Mouse (Mus musculus) adrenal gland, postnatal 0 days (tissue): ENCODE measurements around the gene Cetn2. TPM values are rescaled to one million over a fixed set of nuclear protein-coding genes. Genes with fewer than 3 reads are reported as not detected.

Experiments
- polyA plus RNA-seq: library from polyadenylated mRNA; unstranded; fragments of >200 nt; fragmentation: Nextera tagmentation; extraction: Ambion mirVana; gene quantifications from 2 replicates; pipeline ENCODE4 v1.2.1, GENCODE M21; 2015

Gene Cetn2
- polyA plus RNA-seq: 102 and 113 TPM in 2 replicates

GRCm38 (mm10) chrX:72917884-72918681, at the start of gene Cetn2, which contains the start of gene Nsdhl:
Cetn2 (minus strand) TSS chrX:72918411.
Nsdhl (plus strand) TSS chrX:72918557.

Other genes starting within 250 kb of the Cetn2 start
- 0.30 and 0.44 TPM in 2 replicates for gene Gabrq, start 93.2 kb downstream of the Cetn2 start, polyA plus RNA-seq
- gene Nsdhl, start 146 bp upstream of the Cetn2 start, polyA plus RNA-seq: 14.3 and 15.7 TPM in 2 replicates
- gene Zfp185, start 68.9 kb upstream of the Cetn2 start, polyA plus RNA-seq: 5.5 and 6.3 TPM in 2 replicates
- 0.05 TPM in 1 of 2 replicates, not detected in the other for gene Pnma5, start 118.7 kb upstream of the Cetn2 start, polyA plus RNA-seq
- gene Pnma3, start 146.4 kb upstream of the Cetn2 start, polyA plus RNA-seq: 0.46 and 0.48 TPM in 2 replicates
- 1.5 and 1.6 TPM in 2 replicates for gene Xlr4a, start 164.1 kb upstream of the Cetn2 start, polyA plus RNA-seq
- gene Xlr3a, start 178.7 kb upstream of the Cetn2 start, polyA plus RNA-seq: 1.9 and 3.3 TPM in 2 replicates
- 0.06 and 0.09 TPM in 2 replicates for gene Gm14685, start 198.6 kb upstream of the Cetn2 start, polyA plus RNA-seq
- not detected in 2 replicates for gene Xlr5b, start 230.4 kb upstream of the Cetn2 start, polyA plus RNA-seq
- not detected in 2 replicates for gene DXBay18, start 231.0 kb upstream of the Cetn2 start, polyA plus RNA-seq